Mouse (Mus musculus): ENCODE results near the gene Tnfrsf23. TPM values are rescaled to one million over a fixed set of nuclear protein-coding genes. Genes with fewer than 3 reads are reported as not detected.

The Tnfrsf23 gene
- total RNA-seq, 4 experiments from 2014 or later: 2.5 to 4.6 (median 3.4) TPM

Other genes with a start within 250 kb of the Tnfrsf23 start
- 10 to 100 TPM; 14.9 to 27.6 (median 22.9) TPM for gene Cdkn1c, start 224.8 kb downstream of the Tnfrsf23 start, total RNA-seq (2022)
- under 1 TPM in 2 of 4 experiments, not detected in 2; 0.32 to 0.56 TPM for gene Slc22a18, start 212.1 kb downstream of the Tnfrsf23 start, total RNA-seq (2022)
- gene Phlda2, start 182.7 kb downstream of the Tnfrsf23 start, total RNA-seq (2022): not detected
- gene Nap1l4, start 136.8 kb downstream of the Tnfrsf23 start, total RNA-seq (2022): 100 to 1,000 TPM; 181 to 185 (median 183) TPM
- 10 to 100 TPM; 31.9 to 41.9 (median 38.4) TPM for gene Cars, start 85.8 kb downstream of the Tnfrsf23 start, total RNA-seq (2022)
- gene Tnfrsf26, start 57.1 kb downstream of the Tnfrsf23 start, total RNA-seq (2022): under 1 TPM; 0.07 to 0.21 (median 0.14) TPM
- gene Tnfrsf22, start 36.2 kb downstream of the Tnfrsf23 start, total RNA-seq (2022): 1 to 10 TPM; 1.2 to 2.8 (median 1.7) TPM
- 10 to 100 TPM; 11.2 to 17.7 (median 14.1) TPM for gene Osbpl5, start 71.1 kb upstream of the Tnfrsf23 start, total RNA-seq (2022)
- gene Mrgprg, start 81.1 kb upstream of the Tnfrsf23 start, total RNA-seq (2022): under 1 TPM; 0.29 to 0.86 (median 0.33) TPM
- gene Mrgpre, start 98.6 kb upstream of the Tnfrsf23 start, total RNA-seq (2022): under 1 TPM; 0.32 to 0.87 (median 0.44) TPM
- gene Nadsyn1, start 137.0 kb upstream of the Tnfrsf23 start, total RNA-seq (2022): 1 to 10 TPM; 2.5 to 3.6 (median 2.8) TPM
- gene Dhcr7, start 137.3 kb upstream of the Tnfrsf23 start, total RNA-seq (2022): 1 to 10 TPM; 3.8 to 8.2 (median 4.7) TPM
- not detected for gene Gm498, start 181.0 kb upstream of the Tnfrsf23 start, total RNA-seq (2022)